Mouse (Mus musculus) stomach, embryonic 15.5 days (tissue): ENCODE results near the gene Kansl2. TPM values are rescaled to one million over a fixed set of nuclear protein-coding genes. Genes with fewer than 3 reads are reported as not detected.

Source experiments
- ATAC-seq: fragments of 200-750 bp; cut with Nextera tagmentation; 2 replicates; pipeline ENCODE4 v1.8.0; 2017; ENCODE audit warnings: low read depth, moderate number of reproducible peaks, moderate TSS enrichment; ENCODE audit not compliant: insufficient read depth, low FRiP score
- H3K27ac ChIP-seq: fragments of 300-500 bp; sonication (generic); 2 replicates; pipeline ENCODE4 v1.5.1; 2015; ENCODE audit warnings: mild to moderate bottlenecking, inconsistent platforms
- H3K27me3 ChIP-seq: fragments of 300-500 bp; sonication (generic); replicated peaks from 2 replicates; pipeline ENCODE4 v1.6.1; 2015; ENCODE audit warnings: inconsistent platforms
- H3K36me3 ChIP-seq: fragments of 300-500 bp; sonication (generic); 2 replicates; pipeline ENCODE4 v1.6.1; 2015; ENCODE audit warnings: inconsistent platforms
- H3K4me1 ChIP-seq: fragments of 300-500 bp; sonication (generic); 2 replicates; pipeline ENCODE4 v1.6.1; 2015; ENCODE audit warnings: inconsistent platforms
- H3K4me2 ChIP-seq: fragments of 300-500 bp; sonication (generic); 2 replicates; pipeline ENCODE4 v1.6.1; 2015; ENCODE audit warnings: mild to moderate bottlenecking, inconsistent platforms
- H3K4me3 ChIP-seq: fragments of 300-500 bp; sonication (generic); replicated peaks from 2 replicates; pipeline ENCODE4 v1.5.1; 2015; ENCODE audit warnings: inconsistent platforms
- H3K9ac ChIP-seq: fragments of 300-500 bp; sonication (generic); 2 replicates; pipeline ENCODE4 v1.6.1; 2015; ENCODE audit warnings: inconsistent platforms
- H3K9me3 ChIP-seq: fragments of 300-500 bp; sonication (generic); 2 replicates; pipeline ENCODE4 v1.6.1; 2016; ENCODE audit warnings: inconsistent platforms
- WGBS: fragments of 180-500 bp; shearing (Covaris S2); methylation state at CpG from one replicate; pipeline ENCODE4 v1.1.7; 2015; 5-methylcytosine and 5-hydroxymethylcytosine counted together
- polyA plus RNA-seq: library from polyadenylated mRNA; unstranded; fragments of >200 nt; fragmentation: Nextera tagmentation; extraction: Ambion mirVana; gene quantifications from 2 replicates; pipeline ENCODE4 v1.2.1, GENCODE M21; 2015

Kansl2 gene
- polyA plus RNA-seq, 1 experiment from 2014 or later: 79.4 TPM

DNA sequence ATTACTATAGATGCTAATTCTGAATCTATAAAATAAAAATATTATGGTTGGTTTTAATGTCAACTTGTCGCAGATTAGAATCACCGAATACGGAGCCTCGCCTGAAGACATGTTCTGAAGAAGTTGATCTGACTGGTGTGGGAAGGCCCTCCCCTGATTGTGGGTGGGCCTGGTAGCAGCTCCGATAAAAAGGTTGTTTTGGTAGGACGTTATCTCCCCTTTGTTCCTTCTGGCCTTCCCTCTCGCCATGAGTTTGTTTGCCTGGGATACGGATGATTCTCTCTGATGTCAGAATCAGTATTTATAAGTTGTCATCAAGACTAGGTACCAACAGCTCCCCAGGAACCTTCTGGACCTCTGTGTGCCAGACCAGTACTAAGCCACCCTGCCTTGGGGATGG, 21.8 kb downstream of the Kansl2 start:
- WGBS: 57% methylated on average over 8 of the region's 8 CpGs

DNA sequence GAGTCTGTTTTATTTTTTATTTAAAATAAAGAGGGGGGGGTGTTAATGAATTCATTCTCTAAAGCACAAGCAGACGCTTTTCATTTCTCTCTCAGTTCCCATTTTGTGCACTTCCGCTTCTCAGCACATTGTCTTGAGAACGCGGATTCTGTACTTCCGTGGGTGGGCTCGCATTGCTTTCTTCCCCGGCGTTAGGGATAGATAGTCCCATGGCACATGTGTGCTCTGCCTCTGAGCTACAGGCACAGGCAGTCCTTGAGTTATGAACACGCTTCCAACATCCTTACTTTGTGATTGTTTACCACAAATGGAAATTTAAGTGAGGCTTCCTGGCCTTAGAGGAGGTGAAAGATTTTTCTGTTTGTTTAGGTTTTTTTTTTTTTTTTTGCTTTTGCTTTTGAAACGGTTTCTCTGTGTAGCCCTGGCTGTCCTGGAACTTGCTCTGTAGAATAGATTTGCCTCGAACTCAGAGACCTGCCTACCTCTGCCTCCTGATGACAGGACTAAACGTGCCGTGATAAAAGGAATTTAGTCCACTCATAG, 22.6 kb downstream of the Kansl2 start:
- peak overlapping the region; percentile 48; the same call in 1 of the 2 replicates for H3K4me2 ChIP-seq
- peaks cover 4% of the 10 kb centered on the region for H3K4me1 ChIP-seq
- no peak overlapping the region for H3K9ac ChIP-seq
- H3K36me3 ChIP-seq: no peaks in the 10 kb centered on the region
- no peaks in the 10 kb centered on the region for H3K9me3 ChIP-seq
- no peak overlapping the region for H3K4me3 ChIP-seq
- ATAC-seq: no peak
- H3K27ac ChIP-seq: no peak overlapping the region
- no peaks in the 10 kb centered on the region for H3K27me3 ChIP-seq
- WGBS: 63% methylated on average over 13 of the region's 13 CpGs

More for the DNA sequence above, 21.8 kb downstream of the Kansl2 start:
- Histone ChIP-seq H3K9me3 (no peaks in the 10 kb centered on the region), H3K9ac (no peak overlapping the region), H3K27ac (no peak overlapping the region), H3K27me3 (no peaks in the 10 kb centered on the region), H3K4me1 (peaks cover 4% of the 10 kb centered on the region), H3K4me2 (no peak overlapping the region), H3K36me3 (no peaks in the 10 kb centered on the region), H3K4me3 (no peak overlapping the region)
- no peak for ATAC-seq

DNA sequence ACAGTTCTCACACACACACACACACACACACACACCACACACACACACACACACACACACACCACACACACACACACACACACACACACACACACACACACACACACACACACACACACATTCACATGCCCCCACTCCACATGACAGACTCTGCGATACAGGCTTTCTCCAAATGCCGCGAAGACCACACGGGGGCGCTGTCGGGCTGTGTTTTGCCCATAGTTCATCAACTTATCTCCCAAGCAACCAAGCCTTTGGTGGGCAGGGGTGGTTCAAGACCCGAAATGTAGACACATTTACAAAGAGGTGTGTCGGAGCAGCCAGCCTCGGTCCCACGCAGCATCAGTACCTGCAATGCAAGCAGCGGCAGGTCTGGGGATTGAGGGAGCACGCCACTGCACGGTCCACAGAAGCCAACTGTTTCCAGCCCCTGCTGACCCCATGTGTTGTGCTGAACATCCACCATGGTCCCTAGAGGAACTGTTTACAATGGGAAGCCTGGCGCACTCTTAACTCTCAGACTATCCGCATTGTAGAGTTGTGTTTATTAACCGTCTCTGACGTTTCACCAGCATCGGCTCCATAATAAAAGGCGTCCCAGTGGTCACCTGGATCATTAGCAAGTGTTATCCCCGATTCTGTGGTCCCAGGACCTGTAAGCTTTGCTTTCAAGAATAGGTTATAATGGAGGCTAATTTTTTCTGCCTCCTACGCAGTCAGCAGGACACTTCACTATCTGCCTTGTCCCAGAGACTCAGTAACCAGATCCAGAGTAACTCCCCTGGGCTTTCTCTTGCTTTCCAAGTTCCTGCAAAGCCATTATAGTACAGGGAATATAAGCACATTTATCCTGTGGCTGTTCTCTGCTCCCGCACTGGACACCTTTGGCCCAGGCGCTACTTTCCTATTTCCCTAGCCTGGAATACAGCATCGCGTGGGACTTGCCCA, 23.4 kb downstream of the Kansl2 start:
- Histone ChIP-seq H3K27ac (no peak overlapping the region), H3K9me3 (no peaks in the 10 kb centered on the region), H3K9ac (no peak overlapping the region), H3K27me3 (no peaks in the 10 kb centered on the region), H3K4me3 (peak overlapping the region; percentile 14; the same call in 1 of the 2 replicates), H3K36me3 (no peaks in the 10 kb centered on the region), H3K4me1 (peaks cover 4% of the 10 kb centered on the region), H3K4me2 (peak overlapping the region; percentile 48)
- ATAC-seq: no peak
- 25% methylated on average over 25 of the region's 25 CpGs for WGBS

DNA sequence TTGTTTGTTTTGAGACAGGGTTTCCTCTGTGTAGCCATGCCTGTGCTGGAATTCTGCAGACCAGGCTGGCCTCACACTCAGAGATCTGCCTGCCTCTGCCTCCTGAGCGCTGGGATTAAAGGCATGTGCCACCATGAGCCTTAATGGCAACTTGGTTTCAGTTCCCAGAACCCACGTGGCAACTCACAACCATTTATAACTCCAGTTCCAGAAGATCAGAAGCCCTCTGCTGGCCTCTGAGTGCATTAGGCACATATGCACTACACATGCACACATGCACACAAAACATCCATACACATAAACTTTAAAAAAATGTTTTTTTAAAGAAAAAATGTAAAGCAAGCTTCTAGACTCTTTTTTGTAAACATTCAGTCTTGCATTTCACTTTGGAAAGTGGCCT, 24.7 kb downstream of the Kansl2 start:
- H3K4me1 ChIP-seq: peaks cover 4% of the 10 kb centered on the region
- no peaks in the 10 kb centered on the region for H3K27me3 ChIP-seq
- no peak overlapping the region for H3K4me2 ChIP-seq
- no peak overlapping the region for H3K4me3 ChIP-seq
- no peaks in the 10 kb centered on the region for H3K36me3 ChIP-seq
- H3K9ac ChIP-seq: no peak overlapping the region
- no peak for ATAC-seq
- H3K9me3 ChIP-seq: no peaks in the 10 kb centered on the region
- 61% methylated on average over 2 of the region's 2 CpGs for WGBS
- H3K27ac ChIP-seq: no peak overlapping the region

DNA sequence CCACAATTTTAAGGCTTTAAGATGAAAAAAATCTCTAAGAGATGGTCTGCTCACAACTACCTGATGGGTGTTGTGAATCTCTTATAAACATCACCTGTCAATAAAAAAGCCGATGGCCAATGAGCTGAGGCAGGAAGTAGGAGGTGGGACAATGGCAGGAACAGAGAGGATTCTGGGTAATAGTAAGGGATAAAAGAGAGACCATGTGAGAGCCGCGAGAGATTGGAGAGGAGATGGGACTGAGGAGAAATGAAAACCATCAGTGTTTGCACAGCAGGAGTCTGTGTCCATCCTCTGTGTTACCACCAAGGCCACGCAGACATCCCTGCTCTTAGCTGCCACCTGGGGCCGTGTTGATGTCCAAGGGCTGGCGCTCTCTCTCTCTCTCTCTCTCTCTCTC, 26.7 kb downstream of the Kansl2 start:
- WGBS: 87% methylated on average over 6 of the region's 6 CpGs
- peaks cover 4% of the 10 kb centered on the region for H3K4me1 ChIP-seq
- H3K27ac ChIP-seq: no peak overlapping the region
- no peaks in the 10 kb centered on the region for H3K9me3 ChIP-seq
- no peak overlapping the region for H3K4me3 ChIP-seq
- no peak for ATAC-seq
- no peaks in the 10 kb centered on the region for H3K27me3 ChIP-seq
- no peak overlapping the region for H3K4me2 ChIP-seq
- H3K36me3 ChIP-seq: no peaks in the 10 kb centered on the region
- H3K9ac ChIP-seq: no peak overlapping the region

DNA sequence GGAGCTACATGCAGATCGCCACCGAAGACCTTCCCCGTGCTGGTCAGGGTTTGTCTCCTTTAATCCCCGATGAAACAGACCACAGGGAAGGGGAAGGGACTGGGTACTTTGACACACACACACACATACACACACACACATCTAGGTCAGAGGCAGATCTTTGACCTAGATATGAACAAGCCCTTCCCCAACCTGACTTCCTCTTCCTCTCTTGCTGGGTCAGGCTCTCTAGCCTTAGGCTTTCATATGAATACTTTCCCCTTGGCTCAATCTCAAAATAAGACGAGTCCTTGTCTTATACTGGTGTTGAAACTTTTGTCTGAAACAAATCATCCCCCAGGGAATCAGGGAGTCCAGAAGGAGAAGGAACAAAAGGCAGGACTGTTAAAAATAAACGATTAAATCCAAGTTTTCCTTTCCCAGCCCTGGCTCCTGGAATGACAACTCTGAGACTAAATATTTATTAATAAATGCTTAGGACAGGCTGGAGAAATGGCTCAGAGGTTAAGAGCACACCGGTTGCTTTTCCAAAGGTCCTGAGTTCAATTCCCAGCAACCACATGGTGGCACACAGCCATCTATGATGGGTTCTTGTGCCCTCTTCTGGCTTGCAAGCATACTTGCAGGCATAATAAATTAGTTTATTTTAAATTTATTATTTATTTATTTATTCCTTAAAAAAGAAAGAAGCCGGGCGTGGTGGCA, 27.7 kb downstream of the Kansl2 start:
- Histone ChIP-seq H3K9ac (no peak overlapping the region), H3K27me3 (no peaks in the 10 kb centered on the region), H3K4me3 (no peak overlapping the region), H3K36me3 (no peaks in the 10 kb centered on the region), H3K4me1 (peaks cover 4% of the 10 kb centered on the region), H3K4me2 (no peak overlapping the region), H3K9me3 (no peaks in the 10 kb centered on the region), H3K27ac (no peak overlapping the region)
- 69% methylated on average over 9 of the region's 9 CpGs for WGBS
- ATAC-seq: no peak

DNA sequence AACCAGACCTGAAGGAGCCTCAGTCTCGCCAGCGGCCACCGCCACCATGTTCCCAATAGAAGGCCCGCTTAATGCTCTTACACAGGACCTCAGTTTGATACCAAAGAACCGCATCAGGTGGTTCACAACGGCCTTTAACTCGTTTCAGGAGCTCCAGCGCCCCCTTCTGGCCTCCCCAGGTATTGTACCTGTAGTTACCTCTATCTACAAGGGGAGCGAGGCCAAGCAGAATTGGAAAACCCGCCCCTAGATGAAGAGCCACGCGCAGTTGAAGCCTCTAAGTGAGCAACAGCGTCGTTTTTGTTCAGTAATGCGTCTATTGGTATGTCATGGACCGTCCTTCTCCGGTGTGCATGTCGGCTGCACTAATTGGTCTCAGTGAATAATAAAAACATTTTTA, 29.6 kb downstream of the Kansl2 start:
- Histone ChIP-seq H3K4me3 (no peak overlapping the region), H3K4me2 (no peak overlapping the region), H3K4me1 (no peaks in the 10 kb centered on the region), H3K27me3 (no peaks in the 10 kb centered on the region), H3K9me3 (no peaks in the 10 kb centered on the region), H3K36me3 (no peaks in the 10 kb centered on the region), H3K9ac (no peak overlapping the region), H3K27ac (no peak overlapping the region)
- WGBS: 15% methylated on average over 18 of the region's 18 CpGs
- ATAC-seq: no peak

DNA sequence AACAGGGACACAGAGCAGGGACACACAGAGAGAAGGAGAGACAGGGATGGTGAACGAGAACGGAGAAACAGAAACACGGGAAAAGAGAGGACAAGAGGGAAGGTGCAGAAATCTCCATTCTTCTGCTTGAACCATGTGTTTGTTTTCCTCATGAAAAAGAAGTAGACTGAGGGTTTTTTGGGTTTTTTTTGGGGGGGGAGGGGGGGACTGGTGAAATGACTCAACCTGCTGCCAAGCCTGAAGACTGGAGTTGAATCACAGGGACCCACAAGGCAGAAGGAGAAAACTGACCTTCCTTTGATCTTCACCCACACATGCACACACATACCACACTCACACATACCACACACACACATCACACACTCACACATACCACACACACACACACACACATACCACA, 30.7 kb downstream of the Kansl2 start:
- no peaks in the 10 kb centered on the region for H3K27me3 ChIP-seq
- no peak overlapping the region for H3K4me2 ChIP-seq
- H3K9me3 ChIP-seq: no peaks in the 10 kb centered on the region
- WGBS: 81% methylated on average over 3 of the region's 3 CpGs
- no peaks in the 10 kb centered on the region for H3K4me1 ChIP-seq
- H3K36me3 ChIP-seq: no peaks in the 10 kb centered on the region
- H3K9ac ChIP-seq: no peak overlapping the region
- no peak overlapping the region for H3K4me3 ChIP-seq
- no peak overlapping the region for H3K27ac ChIP-seq
- ATAC-seq: no peak

DNA sequence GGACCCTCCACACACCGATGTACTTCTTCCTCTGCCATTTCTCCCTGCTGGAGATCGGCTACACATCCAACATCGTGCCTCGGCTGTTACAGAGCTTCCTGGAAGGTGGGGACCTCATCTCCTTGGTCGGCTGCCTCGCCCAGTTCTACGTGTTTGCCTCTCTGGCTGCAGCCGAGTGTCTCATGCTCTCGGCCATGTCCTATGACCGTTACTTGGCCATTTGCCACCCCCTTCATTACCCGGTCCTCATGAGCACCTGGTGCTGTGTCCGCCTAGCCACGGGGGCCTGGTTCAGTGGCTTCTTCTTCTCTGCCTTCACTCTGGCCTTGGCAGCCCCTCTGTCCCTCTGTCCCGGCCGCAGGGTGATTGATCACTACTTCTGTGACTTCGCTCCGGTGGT, 36.4 kb downstream of the Kansl2 start:
- H3K9ac ChIP-seq: no peak overlapping the region

DNA sequence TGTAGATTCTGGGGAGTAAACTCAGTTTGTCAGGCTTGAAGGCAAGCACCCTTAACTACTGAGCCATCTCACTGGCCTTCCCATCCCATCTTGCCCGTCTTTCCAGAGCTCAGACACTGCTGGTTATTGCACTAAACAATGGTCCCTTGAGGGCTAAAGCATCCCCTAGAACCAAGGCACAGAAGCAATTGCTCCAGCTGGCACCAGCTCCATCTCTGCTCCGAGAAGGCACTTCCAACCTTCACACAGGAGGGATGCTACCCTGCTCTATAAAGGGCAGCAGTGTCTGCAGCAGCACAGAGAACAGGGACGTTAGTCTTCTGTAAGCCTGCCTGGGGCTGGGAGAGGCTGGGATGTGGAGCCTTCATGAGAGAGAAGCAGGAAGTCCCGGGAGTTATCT, 42.0 kb downstream of the Kansl2 start, which contains the start of gene Olfr279:
Gene Olfr279, plus strand, starts transcription at position 301 of the 400 bp plus-strand sequence.
- ATAC-seq: no peak
- Histone ChIP-seq H3K9ac (no peak within 1 kb of the TSS), H3K27ac (no peak within 1 kb of the TSS), H3K4me2 (no peak within 1 kb of the TSS), H3K9me3 (no peaks in the 10 kb centered on the region), H3K36me3 (no peaks in the 10 kb centered on the region), H3K27me3 (no peaks in the 10 kb centered on the region), H3K4me1 (no peaks in the 10 kb centered on the region), H3K4me3 (no peak within 1 kb of the TSS)
- 60% methylated on average over 4 of the region's 4 CpGs for WGBS

More for the DNA sequence above, 36.4 kb downstream of the Kansl2 start:
- Histone ChIP-seq H3K27me3 (no peaks in the 10 kb centered on the region), H3K9me3 (no peaks in the 10 kb centered on the region), H3K4me2 (no peak overlapping the region), H3K4me3 (no peak overlapping the region), H3K36me3 (no peaks in the 10 kb centered on the region), H3K27ac (no peak overlapping the region), H3K4me1 (no peaks in the 10 kb centered on the region)
- no peak for ATAC-seq
- 79% methylated on average over 17 of the region's 17 CpGs for WGBS

DNA sequence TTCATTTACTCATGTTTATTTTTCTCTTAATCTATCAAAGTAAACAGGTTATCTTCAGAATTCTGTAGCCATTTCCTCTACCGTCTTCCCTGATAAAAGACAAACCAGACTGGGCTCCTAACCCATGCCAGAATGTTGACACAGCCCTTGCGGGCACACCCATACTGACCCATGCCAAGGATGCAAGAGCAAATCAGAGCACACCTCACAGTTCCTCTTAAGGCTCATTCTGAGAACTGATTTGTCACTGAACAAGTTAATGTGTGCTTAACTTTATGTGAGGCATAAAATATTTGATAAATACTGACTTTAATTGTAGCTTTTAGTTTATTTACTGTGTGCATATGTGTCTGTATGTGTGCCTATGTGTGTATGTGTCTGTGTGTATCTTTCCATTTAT, 42.7 kb downstream of the Kansl2 start:
- H3K27ac ChIP-seq: no peak overlapping the region
- no peaks in the 10 kb centered on the region for H3K36me3 ChIP-seq
- no peaks in the 10 kb centered on the region for H3K9me3 ChIP-seq
- no peak overlapping the region for H3K4me2 ChIP-seq
- no peak overlapping the region for H3K9ac ChIP-seq
- H3K4me3 ChIP-seq: no peak overlapping the region
- H3K4me1 ChIP-seq: no peaks in the 10 kb centered on the region
- WGBS: 53% methylated on average over 2 of the region's 2 CpGs
- no peak for ATAC-seq
- H3K27me3 ChIP-seq: no peaks in the 10 kb centered on the region
